Mouse (Mus musculus) stomach, embryonic 14.5 days (tissue): ENCODE data around the gene Tomm22. TPM values are rescaled to one million over a fixed set of nuclear protein-coding genes. Genes with fewer than 3 reads are reported as not detected.

Experiments used
- ATAC-seq: fragments of 200-750 bp; cut with Nextera tagmentation; 2 replicates; pipeline ENCODE4 v1.8.0; 2017; ENCODE audit warnings: low read depth, moderate TSS enrichment; ENCODE audit not compliant: insufficient number of reproducible peaks, insufficient read depth, low FRiP score
- H3K27ac ChIP-seq: fragments of 300-500 bp; sonication (generic); 2 replicates; pipeline ENCODE4 v1.5.1; 2014; ENCODE audit warnings: mild to moderate bottlenecking, low read length, moderate library complexity, mixed read lengths
- H3K27me3 ChIP-seq: fragments of 300-500 bp; sonication (generic); 2 replicates; pipeline ENCODE4 v1.6.1; 2014; ENCODE audit warnings: low read length, control low read depth, mixed read lengths; ENCODE audit not compliant: control insufficient read depth, insufficient read depth
- H3K36me3 ChIP-seq: fragments of 300-500 bp; sonication (generic); 2 replicates; pipeline ENCODE4 v1.6.1; 2014; ENCODE audit warnings: mild to moderate bottlenecking, control low read depth, low read length, moderate library complexity, mixed read lengths; ENCODE audit not compliant: control insufficient read depth, insufficient read depth
- H3K4me1 ChIP-seq: fragments of 300-500 bp; sonication (generic); 2 replicates; pipeline ENCODE4 v1.6.1; 2014; ENCODE audit warnings: low read length, control low read depth, mixed read lengths; ENCODE audit not compliant: control insufficient read depth, insufficient read depth
- H3K4me2 ChIP-seq: fragments of 300-500 bp; sonication (generic); replicated peaks from 2 replicates; pipeline ENCODE4 v1.6.1; 2014; ENCODE audit warnings: low read depth, low read length, control low read depth
- H3K4me3 ChIP-seq: fragments of 300-500 bp; sonication (generic); 2 replicates; pipeline ENCODE4 v1.5.1; 2014; ENCODE audit warnings: low read depth, low read length, control low read depth
- H3K9ac ChIP-seq: fragments of 300-500 bp; sonication (generic); replicated peaks from 2 replicates; pipeline ENCODE4 v1.6.1; 2014; ENCODE audit warnings: low read depth, mild to moderate bottlenecking, control low read depth, low read length, moderate library complexity, mixed read lengths
- H3K9me3 ChIP-seq: fragments of 300-500 bp; sonication (generic); 2 replicates; pipeline ENCODE4 v1.6.1; 2016; ENCODE audit warnings: low read depth, low read length, control low read depth; ENCODE audit not compliant: control insufficient read depth
- WGBS: fragments of 180-500 bp; shearing (Covaris S2); extraction: QIAGEN DNeasy Blood & Tissue Kit; methylation state at CpG from one replicate; pipeline ENCODE4 v1.1.7; 2014; 5-methylcytosine and 5-hydroxymethylcytosine counted together
- polyA plus RNA-seq: library from polyadenylated mRNA; unstranded; fragments of >200 nt; fragmentation: Nextera tagmentation; extraction: Ambion mirVana; gene quantifications from 2 replicates; pipeline ENCODE4 v1.2.1, GENCODE M21; 2014

Gene Tomm22
- polyA plus RNA-seq, 1 experiment from 2014 or later: 236 TPM

DNA sequence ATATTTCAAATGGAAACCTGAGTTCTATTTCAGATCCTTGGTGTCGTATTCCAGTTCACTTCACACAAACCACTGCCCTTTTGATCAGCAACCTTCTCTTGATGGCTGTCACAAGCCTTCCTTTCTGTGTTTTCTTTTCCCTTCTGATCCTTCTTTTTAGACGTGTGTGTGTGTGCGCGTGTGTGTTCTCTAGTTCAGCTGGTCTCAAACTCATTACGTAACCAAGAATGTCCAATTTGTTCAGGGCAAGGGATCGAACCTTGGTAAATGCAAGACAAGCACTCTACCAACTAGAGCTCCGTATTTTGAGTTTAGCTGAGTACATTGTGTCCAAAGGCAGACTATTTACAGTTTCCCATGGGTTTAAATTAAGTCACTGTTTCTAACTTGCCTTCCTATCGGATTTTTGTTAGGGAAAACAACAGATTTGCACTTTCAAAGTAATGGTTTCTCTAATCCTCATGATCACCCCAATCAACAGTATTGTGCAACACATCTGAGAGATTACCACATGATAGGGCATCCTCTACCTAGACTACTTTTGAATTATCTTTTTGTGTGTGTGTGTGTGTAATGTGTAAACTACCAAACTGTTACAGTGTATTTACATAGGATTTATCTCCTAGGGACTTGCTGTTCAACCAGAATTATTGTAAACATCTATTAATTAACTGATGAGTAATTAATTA is 17.8 kb downstream of the Tomm22 start:
- peak overlapping the region; percentile 96 for H3K27ac ChIP-seq
- H3K36me3 ChIP-seq: no peaks in the 10 kb centered on the region
- H3K9ac ChIP-seq: peak overlapping the region; percentile 86; the same call in 1 of the 2 replicates
- no peaks in the 10 kb centered on the region for H3K9me3 ChIP-seq
- peaks cover 55% of the 10 kb centered on the region for H3K4me1 ChIP-seq
- peak overlapping the region; percentile 90 for H3K4me3 ChIP-seq
- no peak for ATAC-seq
- H3K4me2 ChIP-seq: peak overlapping the region; percentile 75
- H3K27me3 ChIP-seq: no peaks in the 10 kb centered on the region
- WGBS: 5% methylated on average over 8 of the region's 8 CpGs

DNA sequence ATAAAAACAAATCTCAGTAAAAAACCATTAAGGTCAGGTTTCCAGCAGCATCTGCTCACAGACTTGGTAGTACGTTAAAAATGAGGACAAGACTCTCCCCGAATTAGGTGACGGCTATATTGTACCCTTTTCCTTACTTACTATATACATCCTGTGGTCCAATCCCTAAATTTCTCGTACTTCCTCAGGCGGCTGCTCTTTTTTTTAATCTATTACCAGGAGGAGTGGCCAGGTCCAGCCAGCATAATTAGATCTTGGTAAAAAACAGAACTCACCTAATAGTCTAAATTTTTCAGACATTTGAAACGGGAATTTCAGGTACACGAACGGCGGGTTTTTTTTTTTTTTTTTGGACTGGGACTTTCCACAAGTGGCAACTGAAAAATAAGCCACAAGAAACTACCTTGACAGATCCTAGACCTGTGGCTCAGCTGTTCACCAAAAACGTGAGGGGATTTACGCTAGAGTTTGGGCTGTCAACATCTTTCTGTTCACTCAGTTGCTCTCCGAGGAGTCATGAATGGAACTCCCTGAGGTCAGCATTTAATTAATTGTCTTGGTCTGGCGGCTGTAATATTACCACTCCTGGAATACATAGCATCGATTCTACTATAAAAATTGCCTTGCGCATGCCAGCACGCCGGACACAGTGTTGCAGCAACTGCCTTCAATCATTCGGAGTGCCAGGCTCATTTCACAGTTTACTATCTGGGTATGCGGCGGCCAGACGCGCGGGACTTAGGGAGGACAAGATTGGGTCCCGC is 19.2 kb downstream of the Tomm22 start:
- H3K9ac ChIP-seq: no peak overlapping the region
- WGBS: 14% methylated on average over 24 of the region's 24 CpGs
- no peaks in the 10 kb centered on the region for H3K27me3 ChIP-seq
- peak overlapping the region; percentile 50 for H3K4me2 ChIP-seq
- peaks cover 40% of the 10 kb centered on the region for H3K4me1 ChIP-seq
- no peak for ATAC-seq
- H3K9me3 ChIP-seq: no peaks in the 10 kb centered on the region
- no peak overlapping the region for H3K27ac ChIP-seq
- no peaks in the 10 kb centered on the region for H3K36me3 ChIP-seq
- peak overlapping the region; percentile 25 for H3K4me3 ChIP-seq

DNA sequence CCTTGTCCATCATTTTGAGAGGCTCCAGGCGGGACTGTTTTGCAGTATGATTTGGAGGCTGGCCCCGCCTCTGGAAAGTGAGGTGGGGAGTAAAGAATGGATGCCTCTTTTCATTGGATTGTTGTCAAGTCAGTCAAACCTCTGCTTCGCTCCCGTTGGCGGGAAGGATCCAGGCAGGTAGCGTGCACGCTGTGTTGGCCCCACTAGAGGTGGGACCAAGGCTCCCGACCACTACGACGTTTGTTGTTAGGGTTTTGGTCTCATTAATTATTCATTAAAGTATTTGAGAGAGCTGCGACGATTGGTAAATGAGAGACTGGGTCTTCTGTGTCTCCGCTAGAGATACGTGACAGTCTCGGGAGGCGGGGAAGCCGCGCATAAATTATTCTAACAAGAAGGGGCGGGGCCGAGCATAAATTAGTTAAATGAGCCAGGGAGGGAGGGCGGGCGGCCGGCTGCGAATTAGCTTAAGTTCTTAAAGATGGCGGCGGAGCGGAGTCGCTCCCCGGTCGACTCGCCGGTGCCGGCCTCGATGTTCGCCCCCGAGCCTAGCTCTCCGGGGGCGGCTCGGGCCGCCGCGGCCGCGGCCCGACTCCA is 19.9 kb downstream of the Tomm22 start, which contains the start of gene Gtpbp1:
Gene Gtpbp1, plus strand, starts transcription at position 420 of the 597 bp plus-strand sequence.
- Histone ChIP-seq H3K9ac (peak within 1 kb of the TSS; percentile 89), H3K27me3 (no peaks in the 10 kb centered on the region), H3K9me3 (no peaks in the 10 kb centered on the region), H3K4me2 (peak within 1 kb of the TSS; percentile 98), H3K4me3 (peak within 1 kb of the TSS; percentile 87), H3K27ac (peak within 1 kb of the TSS; percentile 72; the same call in 1 of the 2 replicates), H3K36me3 (no peaks in the 10 kb centered on the region), H3K4me1 (peaks cover 34% of the 10 kb centered on the region)
- whole genome bisulfite sequencing: under 1% methylated on average over 45 of the region's 45 CpGs
- peak; percentile 96 for ATAC-seq

DNA sequence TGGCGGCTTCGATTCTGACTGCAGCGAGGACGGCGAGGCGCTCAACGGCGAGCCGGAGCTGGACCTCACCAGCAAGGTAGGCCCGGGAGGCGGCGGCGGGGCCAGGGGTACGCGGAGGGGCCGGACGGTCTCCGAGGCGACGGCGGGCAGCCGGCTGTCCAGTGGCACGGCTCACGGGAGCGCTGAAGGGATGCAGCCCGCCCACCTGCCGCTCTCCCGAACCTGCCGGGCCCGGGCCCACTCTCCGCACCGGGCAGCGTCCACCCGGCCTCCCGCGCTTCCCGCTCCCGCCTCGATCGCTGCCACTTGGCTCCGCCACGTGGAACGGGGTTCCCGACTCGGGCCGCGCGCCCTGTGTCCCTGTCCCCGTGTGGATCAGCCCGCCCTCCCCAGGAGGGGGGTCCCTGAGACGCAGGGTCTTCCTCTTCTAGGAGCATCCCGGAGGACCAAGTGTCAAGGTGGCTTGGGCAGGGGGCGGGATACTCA is 20.4 kb downstream of the Tomm22 start:
- peaks cover 28% of the 10 kb centered on the region for H3K4me1 ChIP-seq
- H3K9me3 ChIP-seq: no peaks in the 10 kb centered on the region
- ATAC-seq: no peak; the same call in 1 of the 2 replicates
- H3K9ac ChIP-seq: peak overlapping the region; percentile 89
- H3K4me3 ChIP-seq: peak overlapping the region; percentile 87
- no peaks in the 10 kb centered on the region; the same call in 1 of the 2 replicates for H3K36me3 ChIP-seq
- 0% methylated on average over 47 of the region's 53 CpGs for WGBS
- H3K4me2 ChIP-seq: peak overlapping the region; percentile 98
- no peaks in the 10 kb centered on the region for H3K27me3 ChIP-seq
- peak overlapping the region; percentile 72; the same call in 1 of the 2 replicates for H3K27ac ChIP-seq

DNA sequence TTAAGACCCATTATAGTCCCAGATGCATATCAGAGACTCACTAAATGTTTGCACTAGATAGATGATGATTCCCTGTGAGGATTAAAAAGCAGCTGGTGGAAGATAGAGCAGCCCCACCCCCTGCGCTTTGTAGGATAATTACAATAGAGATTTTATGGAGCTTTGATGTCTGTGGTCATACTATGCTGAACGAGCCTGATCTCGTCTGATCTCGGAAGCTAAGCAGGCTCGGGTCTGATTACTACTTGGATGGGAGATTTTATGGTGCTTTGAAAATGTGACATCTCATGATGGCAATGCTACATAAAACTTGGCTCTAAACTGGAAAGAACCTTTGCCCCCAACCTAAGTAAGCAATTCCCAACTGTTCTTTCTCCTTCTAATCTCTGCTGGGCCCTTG is 21.7 kb downstream of the Tomm22 start:
- no peak overlapping the region for H3K27ac ChIP-seq
- peaks cover 24% of the 10 kb centered on the region for H3K4me1 ChIP-seq
- peak overlapping the region; percentile 98; the same call in 1 of the 2 replicates for H3K4me2 ChIP-seq
- H3K36me3 ChIP-seq: peaks cover 4% of the 10 kb centered on the region; the same call in 1 of the 2 replicates
- ATAC-seq: no peak
- no peaks in the 10 kb centered on the region for H3K27me3 ChIP-seq
- H3K9me3 ChIP-seq: no peaks in the 10 kb centered on the region
- 84% methylated on average over 5 of the region's 5 CpGs for WGBS
- H3K9ac ChIP-seq: no peak overlapping the region
- no peak overlapping the region for H3K4me3 ChIP-seq

DNA sequence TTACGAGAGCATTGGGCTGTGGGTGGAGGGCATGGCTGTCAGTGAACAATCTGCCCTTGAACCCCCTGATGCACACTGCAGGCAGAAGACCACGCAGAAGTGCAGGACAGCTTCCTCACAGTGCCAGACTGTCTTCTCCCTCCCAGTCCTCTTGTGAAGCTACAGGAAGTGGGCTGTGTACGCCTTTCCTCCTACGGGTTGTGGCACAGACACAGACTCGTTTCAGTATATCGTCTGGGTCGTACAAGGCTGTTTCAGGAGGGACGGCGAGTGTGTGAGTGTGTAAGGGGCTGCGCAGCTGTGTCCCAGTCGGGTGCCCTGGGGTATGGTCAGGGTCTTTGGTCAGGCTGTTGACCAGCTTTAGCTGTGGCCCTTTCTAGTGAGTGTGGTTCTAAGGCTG is 23.1 kb downstream of the Tomm22 start:
- H3K9me3 ChIP-seq: no peaks in the 10 kb centered on the region
- peaks cover 18% of the 10 kb centered on the region; the same call in 1 of the 2 replicates for H3K4me1 ChIP-seq
- 75% methylated on average over 11 of the region's 11 CpGs for whole genome bisulfite sequencing
- no peaks in the 10 kb centered on the region for H3K27me3 ChIP-seq
- H3K4me2 ChIP-seq: 0 out of 2 replicates have a peak overlapping the region, but pooled peaks have one; percentile 5
- H3K27ac ChIP-seq: no peak overlapping the region
- peaks cover 4% of the 10 kb centered on the region; the same call in 1 of the 2 replicates for H3K36me3 ChIP-seq
- no peak overlapping the region for H3K9ac ChIP-seq
- H3K4me3 ChIP-seq: no peak overlapping the region
- ATAC-seq: no peak

DNA sequence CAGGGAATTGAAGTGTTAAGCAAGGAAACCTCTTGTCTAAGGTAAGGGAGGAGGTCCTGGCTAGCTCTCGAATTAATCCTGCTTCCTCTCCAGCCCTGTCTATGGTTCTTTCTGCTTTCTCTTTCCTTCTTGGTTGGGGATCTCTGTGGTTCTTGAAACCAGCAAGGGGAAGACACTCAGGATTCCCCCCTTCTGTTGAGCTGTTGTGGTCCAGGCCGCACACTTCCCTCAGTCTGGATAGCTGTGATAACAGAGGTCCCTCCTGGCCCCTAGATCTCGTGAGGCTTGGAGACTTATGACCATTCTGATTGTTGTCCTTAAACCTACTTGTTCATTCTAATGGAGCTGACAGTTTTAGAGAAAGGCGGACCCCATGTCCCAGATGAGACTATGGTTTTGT is 23.9 kb downstream of the Tomm22 start:
- no peaks in the 10 kb centered on the region for H3K9me3 ChIP-seq
- H3K4me3 ChIP-seq: no peak overlapping the region
- no peak for ATAC-seq
- 88% methylated on average over 4 of the region's 4 CpGs for WGBS
- no peak overlapping the region for H3K9ac ChIP-seq
- H3K27ac ChIP-seq: no peak overlapping the region
- H3K4me1 ChIP-seq: peaks cover 18% of the 10 kb centered on the region; the same call in 1 of the 2 replicates
- H3K4me2 ChIP-seq: no peak overlapping the region
- H3K36me3 ChIP-seq: peaks cover 4% of the 10 kb centered on the region; the same call in 1 of the 2 replicates
- no peaks in the 10 kb centered on the region for H3K27me3 ChIP-seq

DNA sequence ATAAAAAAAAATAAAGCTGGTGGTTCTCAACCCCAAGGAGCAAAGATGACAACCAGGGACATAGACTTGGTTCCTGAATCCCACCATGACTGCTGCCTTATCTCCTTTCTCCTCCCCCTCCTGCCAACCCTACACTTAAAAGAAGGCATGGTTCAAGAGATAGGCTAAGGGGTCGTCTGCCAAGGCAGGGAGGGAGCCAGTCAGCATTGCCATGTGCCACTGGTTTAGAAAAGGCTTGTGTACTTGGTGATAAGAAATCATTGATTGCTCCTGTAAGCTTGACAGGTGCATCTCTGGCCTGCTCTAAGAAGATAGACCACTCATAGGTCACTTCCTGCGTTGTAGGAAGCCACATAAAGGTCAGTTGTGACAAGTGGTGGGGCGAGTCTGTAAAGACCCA is 24.9 kb downstream of the Tomm22 start:
- no peak for ATAC-seq
- H3K9ac ChIP-seq: no peak overlapping the region
- WGBS: 32% methylated on average over 3 of the region's 3 CpGs
- H3K36me3 ChIP-seq: peaks cover 4% of the 10 kb centered on the region; the same call in 1 of the 2 replicates
- no peak overlapping the region for H3K4me3 ChIP-seq
- H3K27ac ChIP-seq: no peak overlapping the region
- peaks cover 14% of the 10 kb centered on the region; the same call in 1 of the 2 replicates for H3K4me1 ChIP-seq
- no peaks in the 10 kb centered on the region for H3K27me3 ChIP-seq
- no peaks in the 10 kb centered on the region for H3K9me3 ChIP-seq
- no peak overlapping the region for H3K4me2 ChIP-seq
